Mouse (Mus musculus) brain, embryonic 14.5 days (tissue): ENCODE measurements at regions not wholly inside any gene's neighbourhood (a gene's known extent, or its start where the extent isn't known, plus 50 kb on each side); places are given as distances from the start of the nearest gene placed in this dataset.

Source experiments
- CTCF ChIP-seq: fragments of 200-500 bp; IDR thresholded peaks from 2 replicates; pipeline ENCODE4 v1.5.1; 2012; ENCODE audit warnings: inconsistent platforms, mild to moderate bottlenecking, moderate library complexity, borderline replicate concordance; ENCODE audit not compliant: insufficient read depth, insufficient read length; ENCODE audit errors: extremely low read depth
- POLR2A ChIP-seq: fragments of 200-500 bp; IDR thresholded peaks from 2 replicates; pipeline ENCODE4 v1.6.1; 2012; ENCODE audit warnings: mild to moderate bottlenecking, inconsistent platforms, borderline replicate concordance; ENCODE audit not compliant: poor library complexity, insufficient read depth, insufficient read length, severe bottlenecking; ENCODE audit errors: extremely low read depth

DNA sequence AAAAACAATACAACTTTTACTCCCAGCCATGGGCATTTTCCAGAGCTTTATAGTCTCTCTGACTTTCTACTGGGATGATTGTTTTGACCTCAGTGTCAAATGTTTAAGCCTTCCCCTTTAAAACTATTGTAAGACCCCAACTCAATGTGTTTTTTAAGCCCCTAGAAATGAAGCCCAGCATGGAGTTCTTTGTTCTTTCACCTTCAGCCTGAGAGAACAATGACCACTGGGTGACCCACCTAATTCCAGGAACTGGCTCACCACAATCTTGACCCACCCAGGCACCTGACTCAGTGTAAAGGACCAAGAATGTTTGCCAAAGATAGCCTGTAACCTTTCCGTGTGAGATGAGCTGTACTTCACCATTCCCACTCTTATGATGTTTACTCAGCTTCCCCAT lies 121.9 kb upstream of the Slc39a10 start:
- no peak for TF ChIP-seq CTCF
- TF ChIP-seq POLR2A = no peak
